Mouse (Mus musculus): Measurements from ENCODE around the gene Prdx5. TPM values are rescaled to one million over a fixed set of nuclear protein-coding genes. Genes with fewer than 3 reads are reported as not detected.
"Not testable (repeated sequence)": the region's sequence is repeated elsewhere in the genome, so short reads cannot be mapped to it uniquely, and the experiment has no call there.

The Prdx5 gene
- polyA plus RNA-seq, 1 experiment from 2014 or later, result 191 TPM

DNA sequence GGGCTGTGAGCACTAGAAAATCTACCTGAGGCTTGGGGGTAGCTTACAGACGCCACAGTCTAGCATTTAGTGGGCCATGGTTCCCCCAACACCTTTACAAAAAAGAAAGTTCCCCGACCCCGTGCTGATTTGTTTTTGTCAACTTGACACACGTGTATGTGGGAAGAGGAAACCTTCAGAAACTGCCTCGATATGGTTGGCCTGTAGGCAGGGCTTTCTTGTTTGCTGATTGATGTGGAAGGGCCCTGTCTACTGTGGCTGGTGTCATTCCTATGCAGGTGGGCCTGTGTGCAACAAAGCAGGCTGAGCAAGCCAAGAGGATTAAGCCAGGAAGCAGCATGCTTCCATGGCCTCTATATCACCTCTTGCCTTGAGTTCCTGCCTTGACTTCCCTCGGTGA, 3.1 kb upstream of the Prdx5 start:
- 88% methylated on average over 6 of the region's 6 CpGs for WGBS
- ATAC-seq (ENCODE audit: low FRiP score, low read depth), result no peak
- Histone ChIP-seq H3K9me3 (no peaks in the 10 kb centered on the region), H3K4me1 (peaks cover 23% of the 10 kb centered on the region), H3K4me3 (no peak overlapping the region), H3K9ac (replicated peaks) (no peak overlapping the region), H3K27me3 (no peaks in the 10 kb centered on the region), H3K27ac (replicated peaks) (no peak overlapping the region), H3K4me2 (replicated peaks) (no peak overlapping the region), H3K36me3 (peaks cover 34% of the 10 kb centered on the region)

DNA sequence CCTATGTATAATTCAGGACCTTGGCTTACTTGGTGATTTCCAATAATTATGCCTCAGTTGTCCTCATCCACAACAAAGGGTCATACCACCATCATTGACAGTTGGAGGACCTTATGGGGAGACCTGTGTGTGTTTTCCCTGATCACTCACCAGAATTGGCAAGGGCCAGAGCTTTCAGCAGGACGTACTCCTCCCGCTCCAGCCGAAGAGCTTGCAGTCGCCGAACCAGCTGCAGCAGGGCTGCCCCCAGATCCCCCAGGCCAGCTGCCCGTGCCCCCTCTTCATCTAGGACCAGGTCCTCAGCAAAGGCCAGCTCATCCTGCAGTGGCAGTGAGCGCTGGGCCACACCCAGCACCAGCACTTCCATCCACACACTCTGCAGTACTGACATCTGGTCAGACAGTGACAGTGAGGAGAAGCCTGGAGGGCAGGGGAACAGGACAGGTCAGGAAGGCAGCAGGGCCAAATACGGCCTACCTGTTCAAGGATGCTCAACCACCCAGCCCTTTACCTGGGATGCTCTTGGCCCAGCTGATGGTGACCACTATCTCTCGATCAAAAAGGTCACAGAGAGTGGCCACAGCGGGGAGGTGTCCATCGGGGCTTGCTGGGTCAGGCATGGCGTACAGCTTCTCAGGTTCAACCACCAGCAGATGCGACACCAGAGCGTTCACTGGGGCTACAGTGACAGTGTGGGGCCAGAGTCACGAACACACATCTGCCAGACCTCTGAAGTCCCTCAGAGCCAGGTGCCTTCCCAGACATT, 2.5 kb upstream of the Prdx5 start:
- WGBS, result 94% methylated on average over 15 of the region's 15 CpGs
- Histone ChIP-seq H3K36me3 (peaks cover 34% of the 10 kb centered on the region), H3K27ac (replicated peaks) (no peak overlapping the region), H3K4me3 (0 out of 2 replicates have a peak overlapping the region, but pooled peaks have one; percentile 0), H3K4me2 (replicated peaks) (no peak overlapping the region), H3K9me3 (no peaks in the 10 kb centered on the region), H3K9ac (replicated peaks) (no peak overlapping the region), H3K27me3 (no peaks in the 10 kb centered on the region), H3K4me1 (peaks cover 28% of the 10 kb centered on the region)
- no peak for ATAC-seq (ENCODE audit: low FRiP score, low read depth)

DNA sequence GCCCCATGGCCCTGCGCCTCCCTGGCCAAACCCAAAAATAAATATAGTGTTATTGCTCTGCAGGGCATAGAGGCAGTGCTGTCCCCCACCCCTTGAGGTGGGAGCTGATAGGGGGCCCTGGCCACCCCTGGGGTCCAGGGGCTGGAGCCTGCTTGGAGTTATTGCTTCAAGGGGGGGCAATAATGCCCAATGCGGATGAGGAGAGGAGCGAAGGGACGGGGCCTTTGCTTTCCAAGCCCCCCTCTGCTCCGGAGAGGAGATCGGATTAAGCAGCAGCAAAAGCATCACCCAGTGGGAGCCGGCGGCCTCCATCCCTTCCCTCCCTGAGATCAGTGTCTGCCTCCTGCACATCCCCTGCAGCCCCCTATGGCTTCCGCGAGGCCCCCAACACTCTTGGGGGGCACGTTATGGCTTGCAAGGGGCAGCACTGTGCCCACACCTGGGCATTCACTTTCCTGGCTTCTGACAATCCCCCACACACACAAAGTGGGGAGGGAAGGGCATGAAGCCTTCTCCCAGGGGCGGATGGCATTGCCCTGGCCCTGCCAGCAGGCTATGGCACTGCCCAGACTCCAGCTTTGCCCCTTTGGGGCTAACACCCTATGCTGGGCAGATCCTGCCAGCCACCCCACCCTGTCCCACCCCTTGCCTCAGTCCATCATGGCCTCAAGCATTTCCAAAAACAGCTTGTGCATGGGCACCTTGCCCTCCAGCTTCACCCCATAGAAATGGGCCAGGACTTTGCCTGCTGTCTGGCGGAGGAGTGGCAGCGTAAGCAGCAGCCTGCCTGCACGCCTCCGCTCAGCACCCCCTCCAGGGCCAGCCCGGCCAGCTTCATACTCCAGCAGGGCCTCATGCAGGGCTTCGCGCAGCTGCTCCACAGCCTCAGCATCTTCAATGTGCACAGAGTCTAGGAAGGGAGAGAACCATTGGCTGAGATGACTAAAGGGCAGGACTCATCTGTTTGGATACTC, 1.5 kb upstream of the Prdx5 start:
- Histone ChIP-seq H3K9ac (replicated peaks) (no peak overlapping the region; the same call in 1 of the 2 replicates), H3K27ac (replicated peaks) (no peak overlapping the region), H3K27me3 (no peaks in the 10 kb centered on the region), H3K9me3 (no peaks in the 10 kb centered on the region), H3K4me1 (peaks cover 28% of the 10 kb centered on the region), H3K4me3 (peak overlapping the region; percentile 60), H3K4me2 (replicated peaks) (peak overlapping the region; percentile 88), H3K36me3 (peaks cover 42% of the 10 kb centered on the region)
- 82% methylated on average over 19 of the region's 19 CpGs for WGBS
- no peak for ATAC-seq (ENCODE audit: low FRiP score, low read depth)

GRCm38 (mm10) chr19:6910306-6910705, 400 bp upstream of the Prdx5 start:
- peak; percentile 39 for ATAC-seq (ENCODE audit: low FRiP score, low read depth)
- H3K27me3 ChIP-seq, H3K9me3 ChIP-seq: not testable (repeated sequence)
- H3K36me3 ChIP-seq, result peaks cover 52% of the 10 kb centered on the region
- H3K4me1 ChIP-seq, result peaks cover 28% of the 10 kb centered on the region
- H3K4me3 ChIP-seq, result peak overlapping the region; percentile 60
- H3K27ac ChIP-seq (replicated peaks), result peak overlapping the region; percentile 96
- peak overlapping the region; percentile 88 for H3K4me2 ChIP-seq (replicated peaks)
- H3K9ac ChIP-seq (replicated peaks), result peak overlapping the region; percentile 79
- under 1% methylated on average over 30 of the region's 30 CpGs for WGBS

GRCm38 (mm10) chr19:6909021-6909420, 885 bp downstream of the Prdx5 start:
- Histone ChIP-seq H3K4me3 (peak overlapping the region; percentile 60), H3K27me3 (no peaks in the 10 kb centered on the region), H3K9ac (replicated peaks) (peak overlapping the region; percentile 79), H3K4me1 (peaks cover 28% of the 10 kb centered on the region), H3K36me3 (peaks cover 54% of the 10 kb centered on the region), H3K4me2 (replicated peaks) (peak overlapping the region; percentile 88), H3K27ac (replicated peaks) (peak overlapping the region; percentile 96), H3K9me3 (no peaks in the 10 kb centered on the region)
- ATAC-seq (ENCODE audit: low FRiP score, low read depth), result no peak
- WGBS, result 13% methylated on average over 11 of the region's 11 CpGs

DNA sequence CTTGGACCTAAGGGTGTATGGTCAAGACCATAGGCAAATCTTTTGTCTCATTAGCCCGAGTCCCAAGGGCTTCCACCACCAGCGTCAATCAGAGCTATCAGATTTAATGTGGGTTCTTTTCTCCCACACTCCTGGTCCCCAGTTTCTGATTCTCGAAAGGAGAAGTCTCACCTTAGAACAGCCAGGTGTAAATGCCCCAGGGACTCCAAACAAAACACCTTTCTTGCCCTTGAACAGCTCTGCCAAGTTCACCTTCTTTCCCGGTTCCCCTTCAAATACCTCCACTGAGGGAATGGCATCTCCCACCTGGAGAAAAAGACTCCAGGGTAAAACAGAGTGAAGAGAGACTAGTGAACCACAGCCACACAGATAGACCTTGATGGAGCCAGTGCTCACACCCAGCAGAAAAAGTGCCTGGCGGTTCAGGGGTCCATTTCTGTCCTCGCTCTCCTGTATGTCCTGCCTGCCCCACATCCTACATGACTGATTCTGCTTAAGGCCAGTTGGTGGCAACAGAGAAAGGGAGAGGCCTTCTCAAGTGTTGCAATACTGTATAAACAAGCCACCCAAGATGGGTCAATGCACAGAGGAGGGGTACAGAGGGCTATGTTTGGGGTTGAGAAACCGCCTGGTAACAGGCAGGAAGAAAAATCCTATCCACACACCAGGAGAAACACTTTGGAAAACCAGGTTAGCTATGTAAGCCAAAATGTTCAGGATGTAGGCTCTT, 1.9 kb downstream of the Prdx5 start:
- Histone ChIP-seq H3K4me2 (replicated peaks) (peak overlapping the region; percentile 88), H3K27ac (replicated peaks) (no peak overlapping the region), H3K9ac (replicated peaks) (peak overlapping the region; percentile 28; the same call in 1 of the 2 replicates), H3K4me1 (peaks cover 28% of the 10 kb centered on the region), H3K9me3 (no peaks in the 10 kb centered on the region), H3K27me3 (no peaks in the 10 kb centered on the region), H3K4me3 (peak overlapping the region; percentile 60), H3K36me3 (peaks cover 43% of the 10 kb centered on the region)
- 88% methylated on average over 7 of the region's 7 CpGs for WGBS
- ATAC-seq (ENCODE audit: low FRiP score, low read depth), result no peak

GRCm38 (mm10) chr19:6907094-6907493, 2.8 kb downstream of the Prdx5 start:
- no peak for ATAC-seq (ENCODE audit: low FRiP score, low read depth)
- 90% methylated on average over 8 of the region's 8 CpGs for WGBS
- Histone ChIP-seq H3K4me2 (replicated peaks) (no peak overlapping the region), H3K36me3 (peaks cover 35% of the 10 kb centered on the region), H3K9ac (replicated peaks) (no peak overlapping the region), H3K4me1 (peaks cover 28% of the 10 kb centered on the region), H3K9me3 (no peaks in the 10 kb centered on the region), H3K4me3 (no peak overlapping the region), H3K27ac (replicated peaks) (no peak overlapping the region), H3K27me3 (no peaks in the 10 kb centered on the region)

- Histone ChIP-seq H3K27me3 (no peaks in the 10 kb centered on the region), H3K9ac (replicated peaks) (no peak overlapping the region)
Measured at GRCm38 (mm10) chr19:6906199-6906598, 3.7 kb downstream of the Prdx5 start.

DNA sequence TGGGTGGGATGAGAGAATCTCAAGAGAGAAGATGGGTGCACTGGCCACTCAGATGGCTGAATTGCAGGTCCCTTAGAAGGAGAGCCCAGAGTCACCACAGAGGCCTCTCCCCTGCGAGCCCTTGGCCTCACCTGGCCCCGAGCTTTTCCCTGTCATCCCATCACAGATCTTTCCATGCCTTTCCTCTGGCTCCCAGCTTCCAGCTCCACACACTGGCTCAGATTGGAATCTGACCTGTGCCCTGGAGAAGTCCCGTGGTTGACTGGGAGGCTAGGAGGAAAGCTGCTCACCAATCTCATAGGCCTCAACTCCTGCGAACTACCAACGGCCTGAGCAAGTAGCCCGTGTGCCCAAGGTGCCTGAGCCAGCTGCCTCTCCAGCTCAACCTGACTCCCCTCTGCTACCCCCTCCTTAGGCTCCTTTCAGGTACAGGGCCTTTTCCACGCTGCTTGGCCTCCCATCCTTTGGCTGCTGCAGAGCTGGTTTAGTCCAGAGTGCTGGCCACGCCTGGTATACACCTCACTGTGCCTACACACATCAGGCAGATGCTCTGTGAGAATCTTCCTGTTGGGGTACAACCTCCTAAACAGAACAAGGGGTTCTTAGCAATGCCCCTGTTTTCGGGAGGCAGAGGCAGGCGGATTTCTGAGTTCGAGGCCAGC, 4.3 kb downstream of the Prdx5 start:
- WGBS, result 96% methylated on average over 11 of the region's 11 CpGs
- H3K9me3 ChIP-seq, result no peaks in the 10 kb centered on the region

More at GRCm38 (mm10) chr19:6906199-6906598, 3.7 kb downstream of the Prdx5 start:
- H3K4me1 ChIP-seq, result peaks cover 24% of the 10 kb centered on the region
- H3K36me3 ChIP-seq, result peaks cover 26% of the 10 kb centered on the region
- H3K9me3 ChIP-seq, result no peaks in the 10 kb centered on the region
- 87% methylated on average over 3 of the region's 3 CpGs for WGBS
- no peak overlapping the region for H3K27ac ChIP-seq (replicated peaks)
- no peak overlapping the region for H3K4me3 ChIP-seq
- ATAC-seq (ENCODE audit: low FRiP score, low read depth), result no peak
- H3K4me2 ChIP-seq (replicated peaks), result no peak overlapping the region

DNA sequence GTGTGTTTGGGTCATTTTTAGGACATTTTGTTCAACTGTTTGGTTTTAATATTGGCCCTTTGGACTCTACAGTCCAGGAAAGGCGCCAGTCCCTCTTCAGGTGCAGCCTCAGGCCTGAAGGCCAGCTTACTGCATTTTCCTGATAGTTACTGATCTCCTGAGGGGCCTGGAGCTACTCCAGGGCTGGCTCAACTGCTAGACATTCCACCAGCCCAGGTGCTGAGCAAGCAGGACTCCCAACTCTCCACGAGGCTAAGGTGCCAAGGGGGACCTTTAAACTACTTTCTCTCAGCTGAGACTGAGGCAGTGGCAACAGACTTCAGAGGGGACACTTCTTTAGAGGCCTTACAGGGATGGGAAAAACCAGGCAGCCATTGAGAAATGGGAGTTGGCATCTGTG, 5.1 kb downstream of the Prdx5 start:
- H3K4me2 ChIP-seq (replicated peaks), result no peak overlapping the region
- no peak overlapping the region for H3K9ac ChIP-seq (replicated peaks)
- H3K36me3 ChIP-seq, result peaks cover 23% of the 10 kb centered on the region
- H3K27me3 ChIP-seq, result no peaks in the 10 kb centered on the region
- no peaks in the 10 kb centered on the region for H3K9me3 ChIP-seq
- 85% methylated on average over 2 of the region's 2 CpGs for WGBS
- H3K4me1 ChIP-seq, result peaks cover 17% of the 10 kb centered on the region
- H3K27ac ChIP-seq (replicated peaks), result no peak overlapping the region
- no peak for ATAC-seq (ENCODE audit: low FRiP score, low read depth)
- no peak overlapping the region for H3K4me3 ChIP-seq

More for the DNA sequence above, 4.3 kb downstream of the Prdx5 start:
- H3K4me3 ChIP-seq, result no peak overlapping the region
- H3K27ac ChIP-seq (replicated peaks), result no peak overlapping the region
- H3K4me1 ChIP-seq, result peaks cover 20% of the 10 kb centered on the region
- H3K4me2 ChIP-seq (replicated peaks), result no peak overlapping the region
- no peak overlapping the region for H3K9ac ChIP-seq (replicated peaks)
- H3K36me3 ChIP-seq, result peaks cover 23% of the 10 kb centered on the region
- H3K27me3 ChIP-seq, result no peaks in the 10 kb centered on the region
- no peak for ATAC-seq (ENCODE audit: low FRiP score, low read depth)

DNA sequence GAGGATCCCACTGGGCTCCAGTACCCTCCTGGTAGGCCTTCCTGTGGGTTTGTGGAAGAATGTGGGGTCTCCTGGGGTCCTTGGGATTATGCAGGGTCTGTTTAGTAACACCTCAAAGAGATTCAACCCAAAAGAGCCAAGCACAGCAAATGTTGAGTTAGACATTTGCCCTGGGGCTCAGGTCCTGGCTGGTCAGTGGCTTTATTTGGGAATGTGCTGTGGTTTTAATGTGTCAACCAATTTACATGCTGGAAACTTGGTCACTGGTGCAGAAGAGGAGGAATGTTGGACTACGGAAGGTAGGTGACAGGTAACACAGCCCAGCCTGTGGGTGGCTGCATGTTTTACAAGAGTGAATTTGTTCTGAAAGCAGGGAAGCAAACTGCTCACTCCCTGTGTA, 6.9 kb downstream of the Prdx5 start:
- Histone ChIP-seq H3K36me3 (peaks cover 23% of the 10 kb centered on the region), H3K4me1 (peaks cover 5% of the 10 kb centered on the region), H3K9ac (replicated peaks) (no peak overlapping the region), H3K4me2 (replicated peaks) (no peak overlapping the region), H3K27ac (replicated peaks) (no peak overlapping the region), H3K9me3 (no peaks in the 10 kb centered on the region), H3K27me3 (no peaks in the 10 kb centered on the region), H3K4me3 (no peak overlapping the region)
- ATAC-seq (ENCODE audit: low FRiP score, low read depth), result no peak
- 90% methylated on average over 1 of the region's 1 CpGs for whole genome bisulfite sequencing
